Mouse (Mus musculus): ENCODE measurements around the gene Tspan18. TPM values are rescaled to one million over a fixed set of nuclear protein-coding genes. Genes with fewer than 3 reads are reported as not detected.

The Tspan18 gene
- polyA plus RNA-seq, 1 experiment from 2014 or later: 71.9 TPM

GRCm38 (mm10) chr2:93332277-93332676, 2.0 kb downstream of the Tspan18 start:
- no peaks in the 10 kb centered on the region for H3K9me3 ChIP-seq (ENCODE audit: control insufficient read depth, low read length)
- 83% methylated on average over 4 of the region's 4 CpGs for WGBS
- H3K9ac ChIP-seq (ENCODE audit: low read length): peak overlapping the region; percentile 79
- H3K4me2 ChIP-seq (ENCODE audit: low read depth): peak overlapping the region; percentile 94
- no peak for ATAC-seq (ENCODE audit: insufficient read depth, low FRiP score, low TSS enrichment)
- H3K36me3 ChIP-seq (ENCODE audit: control insufficient read depth, insufficient read depth, low read length): no peaks in the 10 kb centered on the region
- DNase-seq (ENCODE audit: low spot score): no peak
- peaks cover 18% of the 10 kb centered on the region for H3K4me1 ChIP-seq (ENCODE audit: control insufficient read depth, insufficient read depth, low read length)
- no peak overlapping the region for H3K27ac ChIP-seq (ENCODE audit: low read depth, low read length)
- H3K27me3 ChIP-seq (ENCODE audit: control insufficient read depth, insufficient read depth, low read length): no peaks in the 10 kb centered on the region
- H3K4me3 ChIP-seq (ENCODE audit: low read depth, low read length): peak overlapping the region; percentile 89

- Histone ChIP-seq H3K9ac (ENCODE audit: low read length) (0 out of 2 replicates have a peak overlapping the region, but pooled peaks have one; percentile 5), H3K36me3 (ENCODE audit: control insufficient read depth, insufficient read depth, low read length) (no peaks in the 10 kb centered on the region), H3K4me1 (ENCODE audit: control insufficient read depth, insufficient read depth, low read length) (peaks cover 18% of the 10 kb centered on the region), H3K4me3 (ENCODE audit: low read depth, low read length) (no peak overlapping the region), H3K9me3 (ENCODE audit: control insufficient read depth, low read length) (no peaks in the 10 kb centered on the region), H3K27me3 (ENCODE audit: control insufficient read depth, insufficient read depth, low read length) (no peaks in the 10 kb centered on the region), H3K4me2 (ENCODE audit: low read depth) (peak overlapping the region; percentile 9; the same call in 1 of the 2 replicates), H3K27ac (ENCODE audit: low read depth, low read length) (no peak overlapping the region)
- ATAC-seq (ENCODE audit: insufficient read depth, low FRiP score, low TSS enrichment) (no peak), DNase-seq (ENCODE audit: low spot score) (no peak)
- 84% methylated on average over 6 of the region's 6 CpGs for WGBS
These were observed 3.2 kb downstream of the Tspan18 start for GRCm38 (mm10) chr2:93331121-93331520.

- H3K9me3 ChIP-seq (ENCODE audit: control insufficient read depth, low read length): no peaks in the 10 kb centered on the region
- H3K36me3 ChIP-seq (ENCODE audit: control insufficient read depth, insufficient read depth, low read length): peaks cover 3% of the 10 kb centered on the region; the same call in 1 of the 2 replicates
- H3K27me3 ChIP-seq (ENCODE audit: control insufficient read depth, insufficient read depth, low read length): no peaks in the 10 kb centered on the region
- DNase-seq (ENCODE audit: low spot score): no peak
- no peak overlapping the region for H3K4me3 ChIP-seq (ENCODE audit: low read depth, low read length)
- H3K4me1 ChIP-seq (ENCODE audit: control insufficient read depth, insufficient read depth, low read length): peaks cover 23% of the 10 kb centered on the region
- no peak overlapping the region for H3K9ac ChIP-seq (ENCODE audit: low read length)
- no peak for ATAC-seq (ENCODE audit: insufficient read depth, low FRiP score, low TSS enrichment)
- 84% methylated on average over 4 of the region's 4 CpGs for WGBS
- H3K4me2 ChIP-seq (ENCODE audit: low read depth): no peak overlapping the region
- no peak overlapping the region for H3K27ac ChIP-seq (ENCODE audit: low read depth, low read length)
These were observed 5.2 kb downstream of the Tspan18 start for GRCm38 (mm10) chr2:93329120-93329519.

- 78% methylated on average over 7 of the region's 7 CpGs for WGBS
- Histone ChIP-seq H3K4me3 (ENCODE audit: low read depth, low read length) (no peak overlapping the region), H3K4me2 (ENCODE audit: low read depth) (no peak overlapping the region)
These were observed 6.3 kb downstream of the Tspan18 start for GRCm38 (mm10) chr2:93327915-93328555.

GRCm38 (mm10) chr2:93324681-93325080, 9.6 kb downstream of the Tspan18 start:
- peaks cover 3% of the 10 kb centered on the region; the same call in 1 of the 2 replicates for H3K36me3 ChIP-seq (ENCODE audit: control insufficient read depth, insufficient read depth, low read length)

More at GRCm38 (mm10) chr2:93327915-93328555, 6.3 kb downstream of the Tspan18 start:
- peaks cover 21% of the 10 kb centered on the region for H3K4me1 ChIP-seq (ENCODE audit: control insufficient read depth, insufficient read depth, low read length)
- H3K9me3 ChIP-seq (ENCODE audit: control insufficient read depth, low read length): no peaks in the 10 kb centered on the region
- H3K36me3 ChIP-seq (ENCODE audit: control insufficient read depth, insufficient read depth, low read length): peaks cover 3% of the 10 kb centered on the region; the same call in 1 of the 2 replicates
- H3K27ac ChIP-seq (ENCODE audit: low read depth, low read length): no peak overlapping the region
- H3K9ac ChIP-seq (ENCODE audit: low read length): no peak overlapping the region
- ATAC-seq (ENCODE audit: insufficient read depth, low FRiP score, low TSS enrichment): no peak
- no peak for DNase-seq (ENCODE audit: low spot score)
- H3K27me3 ChIP-seq (ENCODE audit: control insufficient read depth, insufficient read depth, low read length): no peaks in the 10 kb centered on the region

GRCm38 (mm10) chr2:93321946-93322345, 12.4 kb downstream of the Tspan18 start:
- Histone ChIP-seq H3K27ac (ENCODE audit: low read depth, low read length) (no peak overlapping the region), H3K4me1 (ENCODE audit: control insufficient read depth, insufficient read depth, low read length) (peaks cover 19% of the 10 kb centered on the region), H3K9ac (ENCODE audit: low read length) (no peak overlapping the region), H3K27me3 (ENCODE audit: control insufficient read depth, insufficient read depth, low read length) (no peaks in the 10 kb centered on the region), H3K36me3 (ENCODE audit: control insufficient read depth, insufficient read depth, low read length) (peaks cover 3% of the 10 kb centered on the region; the same call in 1 of the 2 replicates), H3K4me2 (ENCODE audit: low read depth) (no peak overlapping the region), H3K4me3 (ENCODE audit: low read depth, low read length) (no peak overlapping the region), H3K9me3 (ENCODE audit: control insufficient read depth, low read length) (no peaks in the 10 kb centered on the region)
- WGBS: 75% methylated on average over 8 of the region's 8 CpGs
- ATAC-seq (ENCODE audit: insufficient read depth, low FRiP score, low TSS enrichment) (no peak), DNase-seq (ENCODE audit: low spot score) (no peak)

More at GRCm38 (mm10) chr2:93324681-93325080, 9.6 kb downstream of the Tspan18 start:
- Histone ChIP-seq H3K27ac (ENCODE audit: low read depth, low read length) (no peak overlapping the region), H3K9me3 (ENCODE audit: control insufficient read depth, low read length) (no peaks in the 10 kb centered on the region), H3K27me3 (ENCODE audit: control insufficient read depth, insufficient read depth, low read length) (no peaks in the 10 kb centered on the region), H3K4me2 (ENCODE audit: low read depth) (no peak overlapping the region), H3K9ac (ENCODE audit: low read length) (no peak overlapping the region), H3K4me1 (ENCODE audit: control insufficient read depth, insufficient read depth, low read length) (peaks cover 10% of the 10 kb centered on the region), H3K4me3 (ENCODE audit: low read depth, low read length) (no peak overlapping the region)
- no peak for DNase-seq (ENCODE audit: low spot score)
- no peak for ATAC-seq (ENCODE audit: insufficient read depth, low FRiP score, low TSS enrichment)
- 51% methylated on average over 7 of the region's 7 CpGs for WGBS

- Histone ChIP-seq H3K4me2 (ENCODE audit: low read depth) (no peak overlapping the region), H3K9me3 (ENCODE audit: control insufficient read depth, low read length) (no peaks in the 10 kb centered on the region), H3K27ac (ENCODE audit: low read depth, low read length) (no peak overlapping the region; the same call in 1 of the 2 replicates), H3K9ac (ENCODE audit: low read length) (no peak overlapping the region), H3K4me3 (ENCODE audit: low read depth, low read length) (no peak overlapping the region), H3K4me1 (ENCODE audit: control insufficient read depth, insufficient read depth, low read length) (peaks cover 19% of the 10 kb centered on the region), H3K27me3 (ENCODE audit: control insufficient read depth, insufficient read depth, low read length) (no peaks in the 10 kb centered on the region), H3K36me3 (ENCODE audit: control insufficient read depth, insufficient read depth, low read length) (peaks cover 3% of the 10 kb centered on the region; the same call in 1 of the 2 replicates)
- 81% methylated on average over 5 of the region's 5 CpGs for WGBS
- ATAC-seq (ENCODE audit: insufficient read depth, low FRiP score, low TSS enrichment) (no peak), DNase-seq (ENCODE audit: low spot score) (no peak)
These were observed 14.0 kb downstream of the Tspan18 start for GRCm38 (mm10) chr2:93320267-93320666.

GRCm38 (mm10) chr2:93319598-93319997, 14.7 kb downstream of the Tspan18 start:
- H3K4me1 ChIP-seq (ENCODE audit: control insufficient read depth, insufficient read depth, low read length): peaks cover 21% of the 10 kb centered on the region
- WGBS: 33% methylated on average over 7 of the region's 7 CpGs
- no peak for DNase-seq (ENCODE audit: low spot score)
- peaks cover 3% of the 10 kb centered on the region; the same call in 1 of the 2 replicates for H3K36me3 ChIP-seq (ENCODE audit: control insufficient read depth, insufficient read depth, low read length)
- H3K4me2 ChIP-seq (ENCODE audit: low read depth): no peak overlapping the region
- no peaks in the 10 kb centered on the region for H3K9me3 ChIP-seq (ENCODE audit: control insufficient read depth, low read length)
- ATAC-seq (ENCODE audit: insufficient read depth, low FRiP score, low TSS enrichment): no peak
- peak overlapping the region; percentile 63 for H3K27ac ChIP-seq (ENCODE audit: low read depth, low read length)
- no peaks in the 10 kb centered on the region for H3K27me3 ChIP-seq (ENCODE audit: control insufficient read depth, insufficient read depth, low read length)
- no peak overlapping the region; the same call in 1 of the 2 replicates for H3K9ac ChIP-seq (ENCODE audit: low read length)
- H3K4me3 ChIP-seq (ENCODE audit: low read depth, low read length): no peak overlapping the region

Measured in neural tube, embryonic 11.5 days (tissue).